Mouse (Mus musculus): ENCODE data around the gene Ntmt1. TPM values are rescaled to one million over a fixed set of nuclear protein-coding genes. Genes with fewer than 3 reads are reported as not detected.
A peak's percentile ranks its signal among the peaks of the same experiment; 100 is the strongest.

Gene Ntmt1
- polyA plus RNA-seq, 1 experiment from 2014 or later, result 107 TPM

- Histone ChIP-seq H3K4me2 (peak overlapping the region; percentile 85), H3K27me3 (replicated peaks) (peaks cover 12% of the 10 kb centered on the region), H3K36me3 (peaks cover 2% of the 10 kb centered on the region; the same call in 1 of the 2 replicates), H3K27ac (replicated peaks) (peak overlapping the region; percentile 85), H3K4me1 (peaks cover 37% of the 10 kb centered on the region), H3K9me3 (replicated peaks) (no peaks in the 10 kb centered on the region), H3K9ac (replicated peaks) (peak overlapping the region; percentile 96), H3K4me3 (replicated peaks) (peak overlapping the region; percentile 79)
- 5% methylated on average over 28 of the region's 28 CpGs for WGBS
- peak; percentile 25; the same call in 1 of the 2 replicates for ATAC-seq (ENCODE audit: low FRiP score)
Observed at GRCm38 (mm10) chr2:30807147-30807647, 429 bp upstream of the Ntmt1 start.

GRCm38 (mm10) chr2:30808296-30808655 lies 650 bp downstream of the Ntmt1 start:
- H3K4me2 ChIP-seq, result peak overlapping the region; percentile 85
- H3K36me3 ChIP-seq, result peaks cover 13% of the 10 kb centered on the region
- H3K9ac ChIP-seq (replicated peaks), result peak overlapping the region; percentile 96
- H3K9me3 ChIP-seq (replicated peaks), result no peaks in the 10 kb centered on the region
- peak; percentile 16; the same call in 1 of the 2 replicates for ATAC-seq (ENCODE audit: low FRiP score)
- peaks cover 37% of the 10 kb centered on the region for H3K4me1 ChIP-seq
- H3K4me3 ChIP-seq (replicated peaks), result peak overlapping the region; percentile 79
- 0 out of 2 replicates have a peak, but pooled peaks cover 2% of the 10 kb centered on the region for H3K27me3 ChIP-seq (replicated peaks)
- 7% methylated on average over 10 of the region's 10 CpGs for whole genome bisulfite sequencing
- H3K27ac ChIP-seq (replicated peaks), result peak overlapping the region; percentile 85

DNA sequence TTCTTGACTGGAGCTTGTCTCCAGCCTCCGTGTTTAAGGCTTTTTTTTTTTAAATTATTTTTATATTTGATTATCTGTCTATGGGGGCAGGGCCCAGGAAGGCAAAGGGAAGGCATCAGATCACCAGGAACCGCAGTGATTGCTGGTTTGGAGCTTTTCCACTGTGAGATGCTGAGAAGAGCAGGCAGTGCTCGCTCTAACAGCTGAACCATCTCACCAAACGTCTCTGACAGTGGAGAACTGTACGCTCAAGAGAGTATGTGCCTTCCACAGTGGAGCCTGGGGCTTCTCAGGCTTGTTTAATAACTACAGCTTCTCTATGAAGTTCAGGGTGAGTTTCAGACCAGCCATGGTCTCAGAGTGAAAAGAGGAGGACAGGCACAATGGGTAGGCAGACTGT lies 1.9 kb downstream of the Ntmt1 start:
- Histone ChIP-seq H3K27ac (replicated peaks) (no peak overlapping the region), H3K36me3 (peaks cover 25% of the 10 kb centered on the region), H3K27me3 (replicated peaks) (no peaks in the 10 kb centered on the region), H3K9ac (replicated peaks) (peak overlapping the region; percentile 28; the same call in 1 of the 2 replicates), H3K9me3 (replicated peaks) (no peaks in the 10 kb centered on the region), H3K4me2 (peak overlapping the region; percentile 85), H3K4me1 (peaks cover 37% of the 10 kb centered on the region), H3K4me3 (replicated peaks) (peak overlapping the region; percentile 8; the same call in 1 of the 2 replicates)
- ATAC-seq (ENCODE audit: low FRiP score), result no peak
- WGBS, result 79% methylated on average over 5 of the region's 5 CpGs

- H3K27ac ChIP-seq (replicated peaks), result 0 out of 2 replicates have a peak overlapping the region, but pooled peaks have one; percentile 6
- H3K36me3 ChIP-seq, result peaks cover 36% of the 10 kb centered on the region
- no peaks in the 10 kb centered on the region for H3K9me3 ChIP-seq (replicated peaks)
- 0 out of 2 replicates have a peak overlapping the region, but pooled peaks have one; percentile 14 for H3K9ac ChIP-seq (replicated peaks)
- no peak overlapping the region for H3K4me3 ChIP-seq (replicated peaks)
- H3K4me2 ChIP-seq, result no peak overlapping the region
- 73% methylated on average over 7 of the region's 7 CpGs for WGBS
- ATAC-seq (ENCODE audit: low FRiP score), result no peak
- peaks cover 37% of the 10 kb centered on the region for H3K4me1 ChIP-seq
- no peaks in the 10 kb centered on the region for H3K27me3 ChIP-seq (replicated peaks)
Observed at GRCm38 (mm10) chr2:30810573-30810972, 2.9 kb downstream of the Ntmt1 start.

DNA sequence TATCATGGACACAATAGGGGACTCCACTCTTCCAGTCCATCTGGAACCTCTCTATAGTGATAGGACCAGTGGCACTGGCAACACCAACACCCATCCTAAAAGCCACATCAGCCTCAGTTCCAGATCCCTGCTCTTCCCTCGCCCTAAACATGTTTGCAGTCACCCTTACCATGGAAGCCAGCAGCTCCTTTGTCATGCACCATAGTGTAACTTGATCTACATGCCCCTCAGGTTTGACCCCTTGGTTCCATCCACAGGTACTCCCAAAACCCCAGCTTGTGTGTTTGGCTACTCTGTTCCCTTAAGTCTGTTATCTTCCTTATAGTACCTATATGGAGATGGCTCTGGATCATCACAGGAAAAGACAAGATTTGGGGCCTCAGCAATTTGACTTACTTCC lies 8.8 kb downstream of the Ntmt1 start:
- 100% methylated on average over 1 of the region's 1 CpGs for WGBS
- Histone ChIP-seq H3K4me2 (no peak overlapping the region), H3K27ac (replicated peaks) (no peak overlapping the region), H3K9me3 (replicated peaks) (no peaks in the 10 kb centered on the region), H3K9ac (replicated peaks) (no peak overlapping the region), H3K27me3 (replicated peaks) (no peaks in the 10 kb centered on the region), H3K4me3 (replicated peaks) (no peak overlapping the region), H3K4me1 (peaks cover 4% of the 10 kb centered on the region), H3K36me3 (peaks cover 69% of the 10 kb centered on the region)
- ATAC-seq (ENCODE audit: low FRiP score), result no peak

DNA sequence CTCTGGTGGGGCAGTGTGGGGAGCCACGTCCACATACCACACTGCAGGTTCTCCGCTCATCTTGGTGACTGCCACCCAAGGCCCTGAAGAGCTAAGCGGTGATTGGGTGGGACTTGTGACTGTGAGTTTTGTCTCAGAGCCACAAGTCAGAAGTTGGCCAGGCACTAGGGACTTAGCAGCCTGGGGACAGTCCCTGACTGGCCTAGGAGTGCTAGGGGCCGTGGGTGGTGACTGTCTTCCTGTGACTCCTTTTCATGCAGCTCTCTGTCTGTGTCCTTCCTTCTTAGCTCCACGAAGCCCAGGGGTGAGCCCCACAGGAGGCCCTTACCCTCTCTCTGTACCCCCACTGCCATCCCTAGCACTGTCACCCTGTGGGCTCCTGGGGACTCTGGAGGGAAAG lies 12.2 kb downstream of the Ntmt1 start:
- H3K36me3 ChIP-seq, result peaks cover 71% of the 10 kb centered on the region
- H3K9ac ChIP-seq (replicated peaks), result no peak overlapping the region
- no peaks in the 10 kb centered on the region for H3K27me3 ChIP-seq (replicated peaks)
- H3K4me3 ChIP-seq (replicated peaks), result no peak overlapping the region
- WGBS, result 95% methylated on average over 5 of the region's 5 CpGs
- no peak overlapping the region for H3K27ac ChIP-seq (replicated peaks)
- no peaks in the 10 kb centered on the region for H3K9me3 ChIP-seq (replicated peaks)
- H3K4me2 ChIP-seq, result no peak overlapping the region
- ATAC-seq (ENCODE audit: low FRiP score), result no peak
- H3K4me1 ChIP-seq, result peaks cover 22% of the 10 kb centered on the region

DNA sequence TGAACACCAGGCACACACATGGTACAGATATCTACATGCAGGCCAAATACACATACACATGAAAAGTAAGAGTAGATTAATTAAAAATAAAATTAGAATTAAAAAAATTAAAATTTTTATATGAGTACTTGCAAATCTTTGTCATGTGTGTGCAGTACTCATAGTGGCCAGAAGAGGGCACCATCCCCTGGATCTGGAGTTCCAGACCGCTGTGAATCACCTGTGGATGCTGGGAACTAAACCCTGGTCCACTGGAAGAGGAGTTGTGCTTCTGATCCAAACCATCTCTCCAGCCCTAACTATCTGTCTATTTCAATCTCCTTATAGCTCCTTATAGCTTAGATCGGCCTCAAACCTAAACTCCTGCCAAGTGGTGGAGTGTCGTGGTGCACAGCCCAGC lies 13.4 kb downstream of the Ntmt1 start:
- no peak for ATAC-seq (ENCODE audit: low FRiP score)
- no peak overlapping the region for H3K4me3 ChIP-seq (replicated peaks)

GRCm38 (mm10) chr2:30822460-30822859 lies 14.8 kb downstream of the Ntmt1 start:
- Histone ChIP-seq H3K27me3 (replicated peaks) (no peaks in the 10 kb centered on the region), H3K9ac (replicated peaks) (no peak overlapping the region), H3K4me2 (no peak overlapping the region), H3K9me3 (replicated peaks) (no peaks in the 10 kb centered on the region), H3K4me1 (peaks cover 41% of the 10 kb centered on the region), H3K36me3 (peaks cover 63% of the 10 kb centered on the region), H3K4me3 (replicated peaks) (no peak overlapping the region), H3K27ac (replicated peaks) (no peak overlapping the region)
- ATAC-seq (ENCODE audit: low FRiP score), result no peak
- 88% methylated on average over 8 of the region's 8 CpGs for WGBS

More for the DNA sequence above, 13.4 kb downstream of the Ntmt1 start:
- WGBS, result 99% methylated on average over 3 of the region's 3 CpGs
- Histone ChIP-seq H3K9me3 (replicated peaks) (no peaks in the 10 kb centered on the region), H3K27me3 (replicated peaks) (no peaks in the 10 kb centered on the region), H3K4me1 (peaks cover 27% of the 10 kb centered on the region), H3K36me3 (peaks cover 70% of the 10 kb centered on the region), H3K9ac (replicated peaks) (no peak overlapping the region), H3K27ac (replicated peaks) (no peak overlapping the region), H3K4me2 (no peak overlapping the region)

GRCm38 (mm10) chr2:30823385-30824153 lies 15.9 kb downstream of the Ntmt1 start:
- no peak for ATAC-seq (ENCODE audit: low FRiP score)
- Histone ChIP-seq H3K4me2 (no peak overlapping the region), H3K4me3 (replicated peaks) (no peak overlapping the region), H3K36me3 (peaks cover 63% of the 10 kb centered on the region), H3K27me3 (replicated peaks) (no peaks in the 10 kb centered on the region), H3K9ac (replicated peaks) (no peak overlapping the region), H3K9me3 (replicated peaks) (no peaks in the 10 kb centered on the region), H3K4me1 (peaks cover 45% of the 10 kb centered on the region), H3K27ac (replicated peaks) (peak overlapping the region; percentile 37; the same call in 1 of the 2 replicates)
- WGBS, result 73% methylated on average over 13 of the region's 13 CpGs

DNA sequence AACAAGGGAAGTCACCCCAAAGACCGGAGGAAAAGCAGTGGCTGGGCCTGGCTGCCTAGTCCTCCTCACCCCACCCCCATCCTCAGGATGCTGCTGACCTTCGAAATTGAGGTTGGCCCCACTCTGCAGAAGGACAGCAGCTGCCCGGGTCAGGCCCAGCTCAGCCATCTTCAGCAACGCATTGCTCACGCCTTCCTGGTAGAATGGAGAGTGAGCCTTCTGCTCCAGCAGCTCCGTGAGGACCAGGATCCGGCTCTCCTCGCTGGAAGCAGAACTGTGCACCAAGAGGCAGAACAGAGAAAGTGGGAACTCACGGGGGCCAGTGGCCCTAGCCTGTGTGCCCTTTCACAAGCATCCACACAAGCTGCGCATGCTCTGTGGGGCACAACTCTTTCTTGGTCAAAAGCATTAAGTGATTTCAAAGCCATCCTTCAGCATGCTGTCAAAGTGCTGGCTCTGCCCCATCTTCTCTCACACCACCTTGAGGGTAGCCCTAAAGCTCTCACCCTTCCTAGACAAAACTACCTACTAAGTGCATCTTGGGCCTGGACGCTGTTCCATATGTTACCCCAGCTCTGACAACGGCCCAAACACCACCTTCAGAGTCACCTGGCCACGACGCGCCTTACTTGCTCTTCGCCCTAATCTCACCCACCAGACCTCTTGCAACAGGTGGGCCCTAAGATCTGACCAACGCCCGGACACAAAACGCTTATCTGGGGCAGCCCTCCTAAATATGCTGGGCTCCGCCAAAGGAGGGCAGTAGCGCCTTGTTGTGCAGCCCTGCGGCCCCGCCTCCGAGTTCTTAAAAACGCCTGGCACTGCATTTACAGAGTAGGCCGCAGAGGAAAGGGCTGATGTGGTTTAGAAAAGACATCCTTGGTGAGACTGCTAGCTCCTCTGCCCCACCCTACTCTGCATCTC lies 19.5 kb downstream of the Ntmt1 start:
- Histone ChIP-seq H3K4me1 (peaks cover 42% of the 10 kb centered on the region), H3K9ac (replicated peaks) (peak overlapping the region; percentile 97), H3K4me2 (peak overlapping the region; percentile 96), H3K27me3 (replicated peaks) (no peaks in the 10 kb centered on the region), H3K27ac (replicated peaks) (peak overlapping the region; percentile 78), H3K36me3 (peaks cover 38% of the 10 kb centered on the region), H3K4me3 (replicated peaks) (peak overlapping the region; percentile 100), H3K9me3 (replicated peaks) (no peaks in the 10 kb centered on the region)
- 37% methylated on average over 26 of the region's 26 CpGs for WGBS
- ATAC-seq (ENCODE audit: low FRiP score), result peak; percentile 15; the same call in 1 of the 2 replicates

DNA sequence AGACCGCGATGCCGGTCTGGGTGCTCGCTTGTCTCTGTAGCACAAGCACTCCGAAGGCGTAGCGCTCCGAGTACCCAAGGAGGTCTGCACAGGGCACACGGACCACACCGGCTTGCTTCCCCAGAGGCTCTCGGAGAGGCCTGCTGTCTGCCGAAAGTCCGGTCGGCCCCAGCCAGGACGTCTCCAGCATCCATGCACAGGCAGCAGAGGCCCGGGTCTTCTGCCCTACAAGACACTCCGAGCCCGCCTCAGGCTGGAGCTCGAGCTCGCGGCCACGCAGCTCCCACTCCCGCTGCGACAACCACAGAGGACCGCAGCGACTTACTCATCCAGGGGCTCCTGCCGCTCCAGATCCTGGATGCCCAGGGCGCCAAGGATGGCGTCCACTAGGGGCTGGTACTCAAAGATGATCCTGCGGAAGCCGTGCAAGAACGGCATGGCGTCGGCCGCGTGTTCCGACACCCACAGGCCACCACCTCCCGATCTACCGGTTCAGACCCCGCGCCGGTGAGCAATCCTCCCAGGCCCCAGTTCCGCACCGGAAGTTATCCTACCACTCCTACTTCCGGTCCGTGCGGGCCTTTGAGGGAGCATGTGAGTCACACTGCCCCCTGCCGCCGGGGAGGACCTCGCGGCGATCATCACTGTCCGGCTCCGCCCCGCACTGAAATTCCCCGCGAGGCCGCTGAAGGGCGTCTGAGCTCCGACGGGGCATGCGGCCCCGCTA lies 20.3 kb downstream of the Ntmt1 start:
- ATAC-seq (ENCODE audit: low FRiP score), result peak; percentile 90
- H3K36me3 ChIP-seq, result peaks cover 30% of the 10 kb centered on the region

More for the DNA sequence above, 20.3 kb downstream of the Ntmt1 start:
- Histone ChIP-seq H3K27ac (replicated peaks) (peak overlapping the region; percentile 78), H3K4me3 (replicated peaks) (peak overlapping the region; percentile 100), H3K9ac (replicated peaks) (peak overlapping the region; percentile 97), H3K27me3 (replicated peaks) (no peaks in the 10 kb centered on the region), H3K4me1 (peaks cover 37% of the 10 kb centered on the region), H3K9me3 (replicated peaks) (no peaks in the 10 kb centered on the region), H3K4me2 (peak overlapping the region; percentile 96)
- under 1% methylated on average over 63 of the region's 63 CpGs for WGBS
